Mouse (Mus musculus) cerebellum, adult 9-11 months (tissue): Measurements from ENCODE around the gene Atp9a.
"Not testable (repeated sequence)": the region's sequence is repeated elsewhere in the genome, so short reads cannot be mapped to it uniquely, and the experiment has no call there.

Experiments
- DNase-seq: peaks from one replicate; pipeline ENCODE4 v3.0.0; 2022

The Atp9a gene

GRCm38 (mm10) chr2:168742059-168742627, at the start of gene Atp9a:
Gene Atp9a, minus strand, starts transcription at chr2:168742409.
- peak; percentile 88 for DNase-seq

DNA sequence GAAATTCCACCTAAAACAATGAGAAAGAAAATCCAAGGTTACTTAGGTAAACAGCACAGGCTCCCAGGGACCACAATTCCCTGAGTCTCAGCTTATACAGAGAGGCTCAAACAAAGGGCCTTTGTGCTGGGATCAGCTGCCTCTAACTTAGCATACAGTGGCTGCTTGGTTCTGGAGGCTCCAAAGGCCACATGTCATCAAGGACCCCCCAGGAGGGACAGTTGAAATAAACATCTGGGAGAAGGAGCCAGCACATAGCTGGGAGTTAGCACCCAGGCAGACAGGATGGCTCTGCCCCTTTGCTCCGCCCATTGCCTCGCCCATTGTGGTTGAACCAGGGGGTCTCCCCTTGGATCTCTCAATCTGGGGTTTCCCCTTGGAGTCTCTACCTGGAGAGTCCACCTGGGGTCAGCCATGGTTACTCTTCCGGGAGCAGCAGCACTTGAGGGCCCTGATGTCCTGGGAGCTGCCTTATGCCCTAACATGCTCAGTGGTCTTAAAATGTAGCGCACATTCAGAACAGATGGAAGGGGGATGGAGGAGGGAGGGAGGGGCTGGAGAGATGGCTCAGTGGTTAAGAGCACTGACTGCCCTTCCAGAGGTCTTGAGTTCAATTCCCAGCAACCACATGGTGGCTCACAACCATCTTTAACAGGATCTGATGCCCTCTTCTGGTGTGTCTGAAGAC, 49.0 kb upstream of the Atp9a start:
- DNase-seq: no peak

- DNase-seq: no peak
These were observed 44.0 kb upstream of the Atp9a start for GRCm38 (mm10) chr2:168786174-168786573.

- DNase-seq: no peak
These were observed 38.4 kb upstream of the Atp9a start for GRCm38 (mm10) chr2:168780596-168780995.

- DNase-seq: no peak
These were observed 37.8 kb upstream of the Atp9a start for GRCm38 (mm10) chr2:168780024-168780423.

- no peak for DNase-seq
These were observed 35.3 kb upstream of the Atp9a start for GRCm38 (mm10) chr2:168777481-168777880.

GRCm38 (mm10) chr2:168776238-168776637, 34.0 kb upstream of the Atp9a start:
- DNase-seq: no peak

DNA sequence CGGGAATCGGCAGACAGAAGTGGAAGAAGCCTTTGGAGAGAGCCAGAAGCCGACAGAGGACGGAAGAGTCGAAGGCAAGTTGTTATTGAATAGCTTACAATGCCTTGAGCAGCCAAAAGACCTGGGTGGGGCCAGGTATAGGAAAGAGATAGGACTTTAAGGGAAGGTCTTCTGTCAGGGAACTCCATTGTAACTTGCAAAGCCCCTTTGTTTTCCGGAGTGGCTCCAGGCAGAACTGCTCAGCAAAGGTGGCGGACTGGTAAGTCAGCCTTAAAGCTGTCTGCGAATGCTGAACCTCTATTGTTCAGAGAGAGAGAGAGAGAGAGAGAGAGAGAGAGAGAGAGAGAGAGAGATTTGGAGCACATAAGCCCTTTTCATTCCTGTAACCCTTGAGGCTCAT, 27.1 kb upstream of the Atp9a start:
- DNase-seq: no peak

GRCm38 (mm10) chr2:168767582-168767981, 25.4 kb upstream of the Atp9a start, which contains the start of gene Sall4:
Gene Sall4, minus strand, starts transcription at chr2:168767943.
- DNase-seq: no peak

GRCm38 (mm10) chr2:168766538-168767361, 24.5 kb upstream of the Atp9a start:
- no peak for DNase-seq

DNA sequence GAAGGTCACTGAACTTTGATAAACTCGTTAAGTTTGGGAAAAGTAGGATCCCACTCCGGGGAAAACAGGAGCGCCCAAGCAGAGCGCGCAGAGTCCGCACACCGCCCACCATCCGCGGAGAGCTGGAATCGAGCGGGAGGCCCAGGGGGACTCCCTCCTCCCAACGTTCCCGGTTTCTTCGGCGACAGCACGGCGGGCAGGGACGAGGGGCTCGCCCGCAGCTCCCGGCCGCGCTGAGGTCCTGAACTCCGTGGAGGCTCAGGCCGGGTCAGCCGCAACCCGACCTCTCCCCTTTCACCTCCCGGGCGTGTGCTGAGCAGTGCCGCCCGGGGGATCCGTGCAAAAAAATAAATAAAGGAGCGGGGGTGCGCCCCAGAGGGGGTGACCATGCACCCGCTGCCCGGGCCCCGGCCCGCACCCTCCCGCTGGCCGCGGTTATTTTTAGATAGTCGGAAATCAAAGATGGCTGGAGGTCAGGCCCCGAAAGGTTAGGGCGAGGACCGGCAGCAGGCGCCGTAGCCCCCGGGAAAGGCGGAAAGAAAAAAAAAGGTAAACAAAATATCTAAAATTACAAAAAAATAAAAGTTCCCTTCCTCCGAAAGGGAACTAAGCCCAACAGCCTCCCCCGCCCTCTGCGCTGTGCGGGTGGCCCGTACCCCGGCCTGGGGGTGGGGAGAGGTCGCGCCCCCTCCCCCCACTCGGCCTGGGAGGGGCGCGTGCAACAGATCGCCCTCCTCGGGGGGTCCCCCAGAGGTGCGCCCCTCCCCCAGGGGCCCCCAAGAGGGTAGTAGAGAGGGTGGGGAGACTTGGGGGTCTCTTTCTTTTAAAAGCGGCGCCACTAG, 23.7 kb upstream of the Atp9a start:
- DNase-seq: no peak

GRCm38 (mm10) chr2:168765065-168765681, 23.0 kb upstream of the Atp9a start:
- DNase-seq: no peak

DNA sequence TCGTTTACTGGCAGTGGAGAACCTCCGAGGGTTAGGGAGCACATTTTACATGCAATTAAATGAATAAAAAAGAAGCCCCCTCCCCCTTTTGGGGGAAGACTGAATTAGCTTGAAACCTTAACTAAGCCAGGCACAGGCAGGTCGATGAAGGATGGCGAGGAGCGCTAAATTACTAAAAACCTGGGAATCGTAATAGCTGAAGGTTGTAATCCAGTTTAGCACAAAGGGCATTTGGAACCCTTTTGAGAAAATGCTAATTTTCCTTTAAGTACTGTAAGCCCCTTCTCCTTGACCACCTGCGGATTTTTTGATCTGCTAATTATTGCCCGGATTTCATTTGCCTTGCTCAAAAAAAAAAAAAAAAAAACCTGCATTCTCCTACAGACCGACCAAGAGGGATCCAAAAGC, 22.3 kb upstream of the Atp9a start:
- no peak for DNase-seq

DNA sequence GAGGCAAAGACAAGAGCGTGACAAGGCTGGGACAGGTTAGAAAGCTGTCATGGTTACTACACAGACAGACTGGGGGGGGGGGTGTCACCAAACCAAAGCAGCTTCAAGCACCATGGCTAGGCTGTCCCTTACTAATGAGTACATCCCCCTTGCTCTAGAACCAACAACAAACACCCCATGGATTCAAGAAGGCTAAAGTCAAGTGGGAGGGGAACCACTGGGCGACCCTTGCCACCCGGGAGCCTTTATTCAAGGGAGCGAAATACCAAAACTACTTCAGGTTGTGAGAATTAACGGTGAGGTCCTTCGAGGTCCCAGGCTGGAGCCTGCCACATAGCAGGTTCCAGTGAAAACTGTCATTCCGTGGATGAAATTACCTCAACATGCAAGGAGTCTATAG, 21.6 kb upstream of the Atp9a start:
- DNase-seq: no peak

DNA sequence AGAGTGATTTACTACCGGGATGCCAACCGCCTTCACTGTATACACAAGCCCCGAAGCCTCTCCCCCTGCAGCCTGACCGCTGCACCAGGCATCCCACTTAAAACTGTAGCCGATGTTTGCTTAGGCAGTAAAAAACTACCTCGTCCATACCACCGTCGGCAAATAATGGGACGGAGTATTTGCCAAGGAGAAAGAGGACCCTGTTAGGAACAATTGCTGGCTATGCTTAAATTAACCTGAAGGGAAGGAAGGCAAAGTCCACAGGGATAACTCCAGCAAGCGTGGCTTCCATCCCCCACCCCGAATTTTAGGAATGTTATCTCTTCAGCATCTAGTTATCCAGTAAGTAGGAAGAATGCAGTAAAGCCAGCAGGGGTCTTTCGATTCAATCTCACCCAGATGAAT, 20.2 kb upstream of the Atp9a start:
- no peak for DNase-seq

DNA sequence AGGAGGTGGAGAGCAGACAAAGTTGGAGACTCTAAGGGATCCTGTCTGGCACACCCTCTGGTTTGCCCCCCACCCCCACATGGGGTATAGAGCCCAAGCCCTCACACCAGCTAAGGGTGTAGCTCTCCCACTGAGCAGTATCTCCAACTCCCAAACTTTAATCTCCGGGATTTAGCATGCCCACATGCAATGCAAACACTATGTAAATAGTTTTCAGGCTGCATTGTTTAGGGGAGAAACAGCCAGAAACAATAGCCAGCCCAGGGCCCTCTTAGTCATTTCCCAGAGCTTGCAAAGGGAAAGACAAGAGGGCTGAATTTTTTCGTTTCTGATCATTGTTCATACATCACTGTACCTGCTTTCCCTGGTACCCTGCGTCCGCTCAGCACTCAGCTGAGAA, 19.7 kb upstream of the Atp9a start:
- no peak for DNase-seq

DNA sequence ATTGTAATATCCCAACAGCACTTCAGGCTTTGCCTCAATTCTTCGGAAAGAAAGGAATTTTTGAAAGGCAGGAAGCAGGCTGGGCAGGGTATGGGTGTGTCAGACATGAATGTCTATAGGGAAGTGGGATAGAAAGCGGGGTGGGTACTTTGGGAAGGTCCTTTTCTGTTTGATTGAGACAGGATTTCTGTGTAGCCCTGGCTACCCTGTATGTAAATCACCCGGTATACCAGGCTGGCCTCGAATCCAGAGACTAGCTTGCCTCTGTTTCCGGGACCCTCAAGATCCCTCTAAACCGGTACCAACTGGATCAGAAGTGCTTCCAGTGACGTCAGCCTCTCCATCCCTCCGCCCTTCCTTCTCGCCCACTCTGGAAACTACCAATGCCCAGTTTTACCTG, 18.9 kb upstream of the Atp9a start:
- no peak for DNase-seq

GRCm38 (mm10) chr2:168744406-168744805, 2.2 kb upstream of the Atp9a start:
- not testable (repeated sequence) for DNase-seq

DNA sequence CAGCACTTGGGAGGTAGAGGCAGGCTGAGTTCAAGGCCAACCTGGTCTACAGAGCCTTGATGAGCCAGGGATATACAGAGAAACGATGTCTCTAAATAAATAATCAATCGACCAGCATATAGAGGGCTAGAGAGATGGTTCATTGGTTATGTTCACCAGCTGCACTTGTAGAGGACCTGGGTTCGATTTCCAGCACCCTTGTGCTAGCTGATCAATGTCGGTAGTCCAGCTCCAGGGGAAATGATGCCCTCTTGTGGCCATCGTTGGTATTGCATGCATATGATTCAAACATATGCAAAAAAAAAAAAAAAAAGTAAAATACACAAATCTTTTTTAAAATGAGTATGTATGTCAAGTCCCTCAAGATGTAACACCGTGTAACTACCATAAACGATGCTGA, 440 bp upstream of the Atp9a start:
- DNase-seq: peak; percentile 69

DNA sequence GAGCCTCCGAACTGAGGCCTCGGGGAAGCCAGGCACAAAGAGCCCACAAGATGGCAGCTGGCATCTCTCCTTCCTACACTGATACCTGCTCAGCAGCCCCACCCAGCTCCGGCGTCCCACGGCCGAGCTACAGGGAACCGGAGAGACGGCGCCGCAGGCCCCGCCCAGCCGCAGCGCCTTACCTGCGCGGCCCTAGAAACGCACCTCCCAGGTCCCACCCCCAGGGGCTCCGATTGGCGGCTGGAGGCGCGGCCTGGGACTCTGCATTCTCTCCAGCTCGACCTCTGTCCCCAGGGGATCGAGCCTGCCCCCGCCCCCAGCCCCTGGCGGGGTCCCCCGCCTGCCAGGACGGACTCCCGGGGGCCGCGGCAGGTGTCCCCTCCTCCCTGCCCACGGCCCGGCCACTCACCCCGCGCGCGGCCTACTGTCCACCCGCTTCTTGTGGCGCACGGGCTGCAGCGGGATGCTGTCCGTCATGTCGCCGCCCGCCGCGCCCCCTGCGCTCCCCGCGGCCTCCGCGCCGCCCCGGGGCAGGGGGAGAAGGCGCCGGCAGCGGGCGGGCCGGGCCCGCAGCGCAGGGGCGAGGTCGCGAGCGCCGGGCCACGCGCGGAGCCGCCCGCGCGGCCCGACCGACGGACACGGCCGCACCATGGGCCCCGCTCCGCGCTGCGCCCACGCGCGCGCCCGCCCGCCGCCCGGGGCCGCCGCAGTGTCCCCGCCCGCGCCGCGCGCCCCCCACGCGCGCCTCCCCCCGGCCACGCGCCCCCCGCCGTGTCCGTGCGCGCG, 743 bp downstream of the Atp9a start:
- DNase-seq: peak; percentile 93

- peak; percentile 64 for DNase-seq
These were observed 1.7 kb downstream of the Atp9a start for GRCm38 (mm10) chr2:168740496-168740895.

GRCm38 (mm10) chr2:168738854-168739253, 3.4 kb downstream of the Atp9a start:
- no peak for DNase-seq
